Mouse (Mus musculus) cerebellum, postnatal 4 days (tissue): ENCODE results near the gene Lrrc15.

Experiments
- DNase-seq, 2 experiments: peaks; one replicate each; pipeline ENCODE4 v3.0.0; 2022; ENCODE audit warnings: low spot score in 2 of 2, mixed read lengths in 1 of 2

Gene Lrrc15

GRCm38 (mm10) chr16:30278406-30278805, 4.7 kb downstream of the Lrrc15 start:
- no peak for DNase-seq

GRCm38 (mm10) chr16:30275558-30276340, 7.3 kb downstream of the Lrrc15 start:
- DNase-seq, result no peak

DNA sequence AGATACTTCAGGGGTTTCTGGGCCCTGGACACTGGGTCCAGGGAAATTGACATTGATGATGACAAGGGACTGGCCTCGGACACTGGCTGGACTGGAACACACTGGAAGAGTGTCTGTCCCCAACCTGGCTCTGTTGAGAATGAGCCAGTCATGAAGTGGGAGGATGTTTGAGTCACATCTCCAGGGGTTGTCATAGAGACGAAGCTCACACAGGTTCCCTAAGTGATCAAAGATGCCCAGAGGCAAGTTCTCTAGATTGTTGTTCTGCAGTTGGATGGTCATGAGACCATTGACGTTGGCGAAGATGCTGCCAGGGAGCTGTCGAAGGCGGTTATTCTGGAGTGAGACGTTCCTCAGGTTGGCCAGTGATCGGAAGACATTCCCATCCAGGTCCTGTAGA, 10.0 kb downstream of the Lrrc15 start:
- no peak for DNase-seq

GRCm38 (mm10) chr16:30271941-30272595, 11.0 kb downstream of the Lrrc15 start:
- DNase-seq, result no peak

DNA sequence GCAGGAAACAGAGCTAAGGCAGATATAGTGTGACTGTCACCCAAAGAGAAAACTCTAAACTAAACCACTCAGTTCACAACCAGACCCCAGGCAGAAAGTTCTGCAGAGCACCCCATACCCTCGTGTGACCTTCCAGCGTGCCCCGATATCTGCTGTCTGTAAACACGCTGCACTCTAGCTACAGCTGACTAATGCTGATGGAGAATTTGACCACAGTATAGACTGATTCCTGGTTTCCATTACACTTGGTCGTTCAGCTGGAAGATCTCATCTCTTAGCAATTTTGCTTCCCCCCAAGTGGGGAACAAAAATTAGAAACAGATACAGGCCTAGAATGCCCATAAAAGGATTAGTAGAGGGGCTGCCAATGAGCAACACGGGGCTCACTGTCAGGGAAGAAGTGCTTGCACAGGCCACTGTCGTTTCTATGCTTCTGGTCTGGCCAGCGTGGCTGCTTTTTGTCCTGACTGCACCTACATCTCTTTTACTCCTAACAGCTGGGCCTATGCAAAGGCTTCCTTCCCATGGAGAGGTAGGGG, 11.8 kb downstream of the Lrrc15 start:
- no peak for DNase-seq

DNA sequence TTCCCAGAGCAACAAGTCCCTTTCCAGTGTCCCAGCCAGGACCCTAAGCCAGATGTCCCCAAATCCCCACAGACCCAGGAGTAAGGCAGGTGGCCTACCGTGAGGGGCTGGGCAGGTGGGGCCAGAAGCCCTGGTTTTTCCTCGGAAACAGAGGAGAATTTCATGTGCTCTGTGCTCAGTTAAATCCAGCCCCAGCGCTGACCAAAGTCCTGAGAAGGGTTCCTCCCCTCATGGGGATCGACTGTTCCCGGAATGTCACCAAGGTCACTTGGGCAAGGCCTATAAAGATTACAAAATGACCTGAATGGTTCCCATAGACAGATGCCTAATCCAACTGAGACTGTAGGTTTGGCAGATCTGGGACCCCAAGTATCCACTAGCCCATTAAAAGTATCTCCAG, 15.7 kb downstream of the Lrrc15 start, which contains the start of gene Cpn2:
TSS of gene Cpn2 (minus strand) at position 141 of the 400 bp plus-strand sequence.
- no peak for DNase-seq

GRCm38 (mm10) chr16:30266561-30266960, 16.5 kb downstream of the Lrrc15 start:
- no peak for DNase-seq

- no peak for DNase-seq
These were observed 17.4 kb downstream of the Lrrc15 start for GRCm38 (mm10) chr16:30265611-30266010.

- no peak for DNase-seq
These were observed 19.9 kb downstream of the Lrrc15 start for GRCm38 (mm10) chr16:30263156-30263555.

DNA sequence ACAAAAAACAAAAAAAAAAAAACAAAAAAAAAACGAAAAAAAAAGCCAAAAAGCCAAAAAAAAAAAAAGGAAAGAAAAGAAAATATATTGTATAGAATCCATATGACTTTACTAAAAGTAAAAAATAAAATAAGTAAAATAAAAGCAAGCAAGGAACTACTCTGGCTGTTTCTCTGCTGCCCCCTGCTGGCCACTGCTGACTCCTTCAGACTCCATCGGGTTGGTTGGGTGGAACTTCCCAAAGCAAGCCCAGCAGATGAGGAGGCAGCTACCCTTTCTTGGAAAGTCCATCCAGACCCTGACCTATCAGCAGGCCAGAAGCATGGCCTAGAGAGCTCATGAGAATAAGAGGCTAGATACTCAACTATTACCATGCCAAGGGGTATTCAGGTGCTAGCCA, 20.4 kb downstream of the Lrrc15 start:
- DNase-seq, result peak; percentile 39 to 61

GRCm38 (mm10) chr16:30262157-30262556, 20.9 kb downstream of the Lrrc15 start:
- no peak for DNase-seq

- no peak for DNase-seq
These were observed 21.7 kb downstream of the Lrrc15 start for GRCm38 (mm10) chr16:30261341-30261740.

DNA sequence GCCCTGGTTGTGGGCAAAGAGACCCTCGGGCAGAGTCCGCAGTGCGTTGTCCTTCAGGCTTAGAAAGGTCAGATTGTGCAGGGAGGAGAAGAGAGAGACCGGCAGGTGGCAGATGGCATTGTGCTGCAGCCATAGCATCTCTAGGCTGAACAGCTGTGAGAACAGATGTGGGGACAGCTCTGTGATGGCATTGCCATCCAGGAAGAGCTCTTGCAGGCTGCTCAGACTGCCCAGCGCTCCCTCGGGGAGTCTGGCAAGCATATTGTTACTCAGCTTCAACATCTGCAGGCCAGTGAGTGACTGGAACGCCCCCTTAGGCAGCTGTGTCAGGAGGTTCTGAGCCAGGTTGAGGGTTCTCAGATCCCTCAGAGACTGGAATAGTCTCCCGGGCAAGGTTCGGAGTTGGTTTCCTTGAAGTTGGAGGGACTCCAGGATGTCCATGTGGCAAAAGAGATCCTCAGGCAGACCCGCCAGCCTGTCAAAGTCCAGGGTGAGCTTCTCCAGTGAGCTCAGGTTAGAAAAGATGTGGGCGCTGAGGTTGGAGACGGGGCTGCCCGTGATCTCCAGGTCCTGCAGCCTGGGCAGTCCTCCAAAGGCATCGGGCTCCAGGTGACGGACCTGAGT, 22.9 kb downstream of the Lrrc15 start:
- DNase-seq, result no peak

DNA sequence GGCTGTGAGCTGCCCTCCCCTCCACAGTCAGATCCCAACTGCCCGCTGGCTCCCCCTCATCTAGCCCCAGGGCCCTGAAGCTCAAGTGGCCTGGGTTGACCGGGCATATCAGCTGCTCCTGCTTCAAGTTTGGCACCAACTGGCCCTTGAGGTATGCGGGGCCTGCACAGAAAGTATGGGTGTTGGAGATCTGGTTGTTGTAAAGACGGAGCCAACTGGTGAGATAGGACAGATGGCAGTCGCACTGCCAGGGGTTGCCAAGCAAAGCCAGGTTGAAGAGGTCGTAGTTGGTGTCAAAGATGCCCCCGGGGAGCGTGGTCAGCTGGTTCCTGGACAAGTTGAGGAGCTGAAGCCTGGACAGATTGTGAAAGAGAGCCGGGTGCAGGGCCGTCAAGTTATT, 23.6 kb downstream of the Lrrc15 start:
- DNase-seq, result no peak

DNA sequence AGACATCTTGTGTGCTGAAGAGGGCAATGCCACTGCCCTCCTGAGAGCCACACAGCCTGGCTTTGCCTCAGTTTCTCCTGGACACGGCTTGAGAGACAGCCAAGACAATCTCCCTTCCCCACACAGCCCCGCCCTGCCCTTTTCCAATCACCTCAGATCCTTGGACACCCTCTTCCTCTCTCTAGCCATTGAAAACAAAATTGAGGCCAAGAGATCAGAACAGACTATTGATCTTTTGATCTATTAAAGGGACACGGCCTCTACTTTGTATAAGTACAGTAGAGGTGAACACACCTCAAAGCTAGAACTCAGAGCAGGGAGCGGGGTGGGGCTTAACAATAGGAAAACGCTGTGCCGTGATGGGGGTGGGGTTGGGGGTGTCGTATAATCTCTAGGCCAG, 24.6 kb downstream of the Lrrc15 start:
- DNase-seq, result no peak

- no peak for DNase-seq
These were observed 25.3 kb downstream of the Lrrc15 start for GRCm38 (mm10) chr16:30257718-30258117.

- DNase-seq, result no peak
These were observed 28.0 kb downstream of the Lrrc15 start for GRCm38 (mm10) chr16:30255061-30255460.

DNA sequence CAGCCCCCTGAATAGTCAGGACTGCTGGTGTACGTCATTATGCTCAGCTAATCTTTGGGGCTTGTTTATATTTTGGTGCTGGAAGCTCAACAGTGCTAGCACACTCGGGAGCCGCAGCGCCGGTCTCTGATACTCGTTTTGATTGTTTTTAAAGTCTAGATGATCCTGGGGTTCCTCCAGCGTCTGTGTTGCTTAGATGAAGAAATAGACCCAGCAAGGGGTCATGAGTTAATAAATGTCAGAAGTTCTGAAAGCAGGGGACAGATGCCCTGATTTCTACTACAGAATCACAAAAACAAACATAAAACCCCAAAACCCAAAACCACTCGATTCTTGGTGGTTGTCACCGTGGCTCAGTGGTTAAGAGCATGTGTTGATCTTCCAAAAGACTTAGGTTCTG, 29.2 kb downstream of the Lrrc15 start:
- DNase-seq, result no peak

- DNase-seq, result no peak
These were observed 29.7 kb downstream of the Lrrc15 start for GRCm38 (mm10) chr16:30253374-30253773.

- DNase-seq, result peak; percentile 64 to 77
These were observed 31.0 kb downstream of the Lrrc15 start for GRCm38 (mm10) chr16:30252003-30252418.

GRCm38 (mm10) chr16:30244037-30244700, 38.9 kb downstream of the Lrrc15 start:
- no peak for DNase-seq

DNA sequence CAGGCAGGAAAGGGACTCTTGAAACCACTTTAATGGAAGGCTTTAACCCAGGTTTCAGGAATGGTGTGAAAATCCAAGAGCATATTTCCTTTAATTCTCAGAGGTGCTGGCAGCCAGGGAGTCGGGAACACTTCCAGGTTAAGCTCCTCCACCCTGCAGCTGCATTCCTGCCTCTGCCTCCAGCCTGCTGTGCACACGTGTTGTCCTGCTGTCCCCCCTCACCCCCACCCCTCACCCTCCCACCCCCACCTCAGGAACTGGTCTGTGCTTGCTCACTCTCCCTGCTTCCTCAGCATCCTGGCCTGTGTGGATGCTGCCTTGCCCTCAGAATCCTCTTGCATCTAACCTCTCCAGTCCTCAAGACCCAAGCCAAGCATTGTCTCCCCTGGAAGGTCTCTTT, 41.4 kb downstream of the Lrrc15 start:
- DNase-seq, result no peak
